Mouse (Mus musculus) spleen, adult 2 months (tissue): Measurements from ENCODE around the gene Cdk17.

Source experiments
- CTCF ChIP-seq: fragments of 200-500 bp; IDR thresholded peaks from 2 replicates; pipeline ENCODE4 v1.5.1; 2011; ENCODE audit warnings: mild to moderate bottlenecking, inconsistent platforms; ENCODE audit not compliant: insufficient read depth, insufficient read length, insufficient replicate concordance; ENCODE audit errors: extremely low read depth
- POLR2A ChIP-seq: fragments of 200-500 bp; IDR thresholded peaks from 2 replicates; pipeline ENCODE4 v1.6.1; 2011; ENCODE audit warnings: low read depth, low read length, inconsistent platforms

DNA sequence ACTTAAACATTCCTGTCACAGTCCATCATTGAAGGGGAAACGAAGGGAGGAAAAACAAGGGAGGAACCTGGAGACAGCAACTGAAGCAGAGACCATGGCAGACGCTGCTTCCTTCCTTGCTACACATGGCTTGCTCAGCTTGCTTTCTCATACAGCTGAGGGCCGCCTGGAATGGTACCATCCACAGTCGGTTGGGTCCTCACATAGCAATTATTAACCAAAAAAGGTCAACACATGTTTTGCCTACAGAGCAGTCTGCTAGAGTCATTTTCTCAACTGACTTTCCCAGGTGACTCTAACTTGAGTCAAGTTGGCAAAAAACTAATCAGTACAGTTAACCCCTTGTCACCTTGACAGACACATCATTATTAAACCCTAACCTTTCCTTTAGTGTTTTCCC, 53.6 kb downstream of the Cdk17 start:
- TF ChIP-seq CTCF (no peak), POLR2A (no peak)
